Mouse (Mus musculus): ENCODE measurements around the gene Agrp.

DNA sequence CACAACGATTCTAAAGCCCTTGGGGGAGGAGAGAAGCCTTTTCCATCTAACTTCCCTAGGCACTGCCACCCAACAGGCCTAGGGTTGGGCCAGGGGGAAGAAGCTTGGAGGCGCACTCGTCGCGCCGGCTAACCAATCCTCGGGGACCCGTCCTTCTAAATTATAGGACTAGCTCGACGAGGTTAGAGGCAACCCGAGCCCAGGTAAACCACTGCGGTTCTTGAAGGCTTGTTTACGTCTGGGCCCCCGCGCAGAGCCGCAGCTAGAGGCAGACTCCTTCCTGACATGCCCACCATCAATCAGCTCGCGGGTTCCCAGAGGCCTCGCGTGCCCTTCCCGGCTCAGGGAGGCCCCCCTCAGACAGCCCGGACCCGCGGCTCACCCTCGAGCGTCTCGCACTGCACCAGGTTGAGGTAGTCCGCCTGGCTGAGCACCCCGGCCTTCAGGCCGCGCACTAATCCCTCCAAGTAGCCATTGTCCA, 71.8 kb downstream of the Agrp start:
- TF ChIP-seq CTCF (IDR thresholded peaks at IDR 0.05; ENCODE audit: low read depth, low read length) (no peak), GATA1 (IDR thresholded peaks at IDR 0.05; ENCODE audit: borderline replicate concordance, low read length) (no peak), TAL1 (conservative IDR thresholded peaks at IDR 0.05; ENCODE audit: low read depth, low read length) (no peak)
